Mouse (Mus musculus) testis, adult 2 months (tissue): ENCODE results near the gene Gpatch2l.

ENCODE experiments used
- CTCF ChIP-seq: fragments of 200-500 bp; IDR thresholded peaks from 2 replicates; pipeline ENCODE4 v1.5.1; 2012; ENCODE audit warnings: low read depth, mild to moderate bottlenecking, inconsistent platforms, low read length, moderate library complexity; ENCODE audit not compliant: control insufficient read depth, insufficient read depth, insufficient replicate concordance
- POLR2A ChIP-seq: fragments of 200-500 bp; IDR thresholded peaks from 2 replicates; pipeline ENCODE4 v1.6.1; 2012; ENCODE audit warnings: low read depth, mild to moderate bottlenecking, inconsistent platforms, low read length, moderate library complexity; ENCODE audit not compliant: control insufficient read depth

GRCm38 (mm10) chr12:86254910-86255309 lies 13.3 kb downstream of the Gpatch2l start:
- TF ChIP-seq CTCF (no peak), POLR2A (no peak)
